Mouse (Mus musculus): Measurements from ENCODE around the gene Catsper3.

- TF ChIP-seq GATA1 (IDR thresholded peaks at IDR 0.05; ENCODE audit: borderline replicate concordance, low read length) (no peak), FLI1 (IDR thresholded peaks at IDR 0.05; ENCODE audit: low read length) (no peak)
These were observed 50.3 kb downstream of the Catsper3 start for GRCm38 (mm10) chr13:55834667-55835066.
